Mouse (Mus musculus): ENCODE measurements at regions not wholly inside any gene's neighbourhood (a gene's known extent, or its start where the extent isn't known, plus 50 kb on each side); places are given as distances from the start of the nearest gene placed in this dataset.

- DNase-seq (ENCODE audit: low spot score) = no peak
Observed at GRCm38 (mm10) chr4:62808553-62808950, 156.8 kb upstream of the Zfp618 start.

- DNase-seq (ENCODE audit: low spot score) = peak; percentile 20
Observed at GRCm38 (mm10) chr4:62809048-62809447, 156.3 kb upstream of the Zfp618 start.

- no peak for DNase-seq (ENCODE audit: low spot score)
Observed at GRCm38 (mm10) chr4:62819889-62820288, 145.5 kb upstream of the Zfp618 start.

- no peak for DNase-seq (ENCODE audit: low spot score)
Observed at GRCm38 (mm10) chr4:62821288-62821687, 144.1 kb upstream of the Zfp618 start.

- DNase-seq (ENCODE audit: low spot score) = peak; percentile 41
Observed at GRCm38 (mm10) chr4:62822568-62822967, 142.8 kb upstream of the Zfp618 start.

- DNase-seq (ENCODE audit: low spot score) = no peak
Observed at GRCm38 (mm10) chr4:62823082-62823481, 142.3 kb upstream of the Zfp618 start.

GRCm38 (mm10) chr4:62823555-62824250 lies 141.7 kb upstream of the Zfp618 start:
- DNase-seq (ENCODE audit: low spot score) = no peak

- DNase-seq (ENCODE audit: low spot score) = no peak
Observed at GRCm38 (mm10) chr4:62824581-62824980, 140.8 kb upstream of the Zfp618 start.

- DNase-seq (ENCODE audit: low spot score) = no peak
Observed at GRCm38 (mm10) chr4:62825256-62825655, 140.1 kb upstream of the Zfp618 start.

- no peak for DNase-seq (ENCODE audit: low spot score)
Observed at GRCm38 (mm10) chr4:62828963-62829362, 136.4 kb upstream of the Zfp618 start.

- no peak for DNase-seq (ENCODE audit: low spot score)
Observed at GRCm38 (mm10) chr4:62833944-62834343, 131.4 kb upstream of the Zfp618 start.

GRCm38 (mm10) chr4:62836875-62837274 lies 128.5 kb upstream of the Zfp618 start:
- DNase-seq (ENCODE audit: low spot score) = no peak

- DNase-seq (ENCODE audit: low spot score) = peak; percentile 50
Observed at GRCm38 (mm10) chr4:62850526-62850925, 114.8 kb upstream of the Zfp618 start.

- DNase-seq (ENCODE audit: low spot score) = no peak
Observed at GRCm38 (mm10) chr4:62853335-62853734, 112.0 kb upstream of the Zfp618 start.

- DNase-seq (ENCODE audit: low spot score) = no peak
Observed at GRCm38 (mm10) chr4:62856406-62856805, 109.0 kb upstream of the Zfp618 start.

GRCm38 (mm10) chr4:62862756-62863155 lies 102.6 kb upstream of the Zfp618 start:
- no peak for DNase-seq (ENCODE audit: low spot score)

GRCm38 (mm10) chr4:62870391-62870983 lies 94.9 kb upstream of the Zfp618 start:
- peak; percentile 36 for DNase-seq (ENCODE audit: low spot score)

GRCm38 (mm10) chr4:62872562-62872961 lies 92.8 kb upstream of the Zfp618 start:
- DNase-seq (ENCODE audit: low spot score) = no peak

- DNase-seq (ENCODE audit: low spot score) = no peak
Observed at GRCm38 (mm10) chr4:62873986-62874385, 91.4 kb upstream of the Zfp618 start.

GRCm38 (mm10) chr4:62878063-62878462 lies 87.3 kb upstream of the Zfp618 start:
- no peak for DNase-seq (ENCODE audit: low spot score)

- peak; percentile 72 for DNase-seq (ENCODE audit: low spot score)
Observed at GRCm38 (mm10) chr4:62878927-62879326, 86.4 kb upstream of the Zfp618 start.

GRCm38 (mm10) chr4:62881824-62882223 lies 83.5 kb upstream of the Zfp618 start:
- DNase-seq (ENCODE audit: low spot score) = no peak

- DNase-seq (ENCODE audit: low spot score) = no peak
Observed at GRCm38 (mm10) chr4:62882276-62882675, 83.1 kb upstream of the Zfp618 start.

GRCm38 (mm10) chr4:62888736-62889135 lies 76.6 kb upstream of the Zfp618 start:
- DNase-seq (ENCODE audit: low spot score) = no peak
